Mouse (Mus musculus): Measurements from ENCODE around the gene Immp1l. TPM values are rescaled to one million over a fixed set of nuclear protein-coding genes. Genes with fewer than 3 reads are reported as not detected.

Gene Immp1l
- 16.6 TPM for polyA plus RNA-seq (2015; fragmentation: Illumina TruSeq; extraction: RNeasy Lipid Tissue Mini Kit (QIAGEN cat#74804); ENCODE audit: insufficient read depth, low read depth, low replicate concordance)

GRCm38 (mm10) chr2:105903896-105904756 lies at the start of gene Immp1l, which contains the start of gene Elp4:
Immp1l (plus strand) TSS chr2:105904638.
Elp4 (minus strand) TSS chr2:105904564.

GRCm38 (mm10) chr2:106002835-106003739 lies 98.6 kb downstream of the Immp1l start, which contains the start of gene Dnajc24:
Dnajc24 (minus strand) TSS chr2:106003549.

Other genes with a start within 250 kb of the Immp1l start
- gene Pax6, start 235.7 kb upstream of the Immp1l start, polyA plus RNA-seq (2015; fragmentation: Illumina TruSeq; extraction: RNeasy Lipid Tissue Mini Kit (QIAGEN cat#74804); ENCODE audit: insufficient read depth, low read depth, low replicate concordance), result 12.5 TPM
- gene Elp4, start 74 bp upstream of the Immp1l start, polyA plus RNA-seq (2015; fragmentation: Illumina TruSeq; extraction: RNeasy Lipid Tissue Mini Kit (QIAGEN cat#74804); ENCODE audit: insufficient read depth, low read depth, low replicate concordance), result 1.8 TPM
- 2.7 TPM for gene Dnajc24, start 98.9 kb downstream of the Immp1l start, polyA plus RNA-seq (2015; fragmentation: Illumina TruSeq; extraction: RNeasy Lipid Tissue Mini Kit (QIAGEN cat#74804); ENCODE audit: insufficient read depth, low read depth, low replicate concordance)